Mouse (Mus musculus) cerebellum, adult 2 months (tissue): ENCODE data around the gene Tns2. TPM values are rescaled to one million over a fixed set of nuclear protein-coding genes. Genes with fewer than 3 reads are reported as not detected.

ENCODE experiments used
- DNase-seq, 2 experiments: peaks; one replicate each; pipeline ENCODE4 v3.0.0; 2021
- H3K27ac ChIP-seq: fragments of 200-500 bp; 2 replicates; pipeline ENCODE4 v1.5.1; 2012; ENCODE audit warnings: low read length, control low read depth, inconsistent platforms; ENCODE audit not compliant: insufficient read depth
- H3K27me3 ChIP-seq: fragments of 200-500 bp; 2 replicates; pipeline ENCODE4 v1.6.1; 2012; ENCODE audit warnings: inconsistent platforms, mild to moderate bottlenecking, low read length, moderate library complexity; ENCODE audit not compliant: control insufficient read depth, insufficient read depth
- H3K4me1 ChIP-seq: fragments of 200-500 bp; 2 replicates; pipeline ENCODE4 v1.6.1; 2011; ENCODE audit warnings: low read length; ENCODE audit not compliant: control insufficient read depth, insufficient read depth
- H3K4me3 ChIP-seq: fragments of 200-500 bp; replicated peaks from 2 replicates; pipeline ENCODE3; 2011; ENCODE audit warnings: mild to moderate bottlenecking, low read depth, low read length, control low read depth; ENCODE audit not compliant: insufficient read depth
- CTCF ChIP-seq: fragments of 200-500 bp; IDR thresholded peaks from 2 replicates; pipeline ENCODE4 v1.5.1; 2011; ENCODE audit warnings: low read depth, mild to moderate bottlenecking, control low read depth, low read length, moderate library complexity, borderline replicate concordance; ENCODE audit not compliant: insufficient read depth
- POLR2A ChIP-seq: fragments of 200-500 bp; IDR thresholded peaks from 2 replicates; pipeline ENCODE4 v1.6.1; 2011; ENCODE audit warnings: low read length, control low read depth, borderline replicate concordance; ENCODE audit not compliant: insufficient read depth
- WGBS: fragments of 180-500 bp; shearing (Covaris S2); methylation state at CpG from one replicate; pipeline ENCODE4 v1.1.7; 2018; 5-methylcytosine and 5-hydroxymethylcytosine counted together
- polyA plus RNA-seq: library from polyadenylated mRNA; depleted of rRNA; stranded (reverse); fragments of >200 nt; gene quantifications from 2 replicates; pipeline ENCODE4 v1.2.3, GENCODE M21; 2012

Gene Tns2
- polyA plus RNA-seq, 1 experiment: 33.7 TPM

GRCm38 (mm10) chr15:102103371-102103946 is 3.2 kb downstream of the Tns2 start:
- peak overlapping the region; percentile 9 for H3K4me3 ChIP-seq
- no peak for TF ChIP-seq CTCF
- no peak for TF ChIP-seq POLR2A
- DNase-seq: peak in 1 of 2 experiments; percentile 8
- H3K4me1 ChIP-seq: peaks cover 12% of the 10 kb centered on the region; the same call in 1 of the 2 replicates
- peak overlapping the region; percentile 61 for H3K27ac ChIP-seq
- 36% methylated on average over 14 of the region's 14 CpGs for WGBS
- no peaks in the 10 kb centered on the region for H3K27me3 ChIP-seq

DNA sequence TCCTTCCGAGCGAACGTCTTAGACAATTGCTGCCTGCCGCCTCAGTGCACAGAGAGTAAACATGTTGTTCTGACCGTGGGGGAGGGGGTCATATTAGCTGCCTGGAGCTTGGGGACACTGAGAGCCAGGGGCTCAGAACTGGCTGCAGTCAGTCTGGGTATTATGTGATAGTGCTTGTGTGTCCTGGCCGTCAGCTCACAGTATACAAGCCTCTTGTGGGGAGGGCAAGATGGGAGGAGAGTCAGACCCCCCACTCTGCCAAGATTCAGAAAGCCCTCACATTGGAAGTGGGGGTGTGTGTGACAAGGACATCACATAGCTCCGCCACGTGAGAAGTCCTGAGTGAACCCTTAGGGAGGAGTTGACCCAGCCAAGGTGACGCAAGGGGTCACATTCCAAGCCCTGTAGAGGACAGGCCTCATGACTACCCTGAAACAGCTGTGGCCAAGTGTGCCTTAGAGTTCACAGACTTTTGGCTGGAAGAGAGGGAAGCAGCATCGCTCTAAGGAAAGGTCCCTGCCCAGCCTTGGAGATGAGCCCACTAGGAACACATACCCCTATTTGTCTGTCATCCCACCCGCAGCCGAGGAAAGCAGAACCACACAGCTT is 3.8 kb downstream of the Tns2 start:
- WGBS: 51% methylated on average over 12 of the region's 12 CpGs
- Histone ChIP-seq H3K27ac (peak overlapping the region; percentile 20; the same call in 1 of the 2 replicates), H3K27me3 (no peaks in the 10 kb centered on the region), H3K4me3 (no peak overlapping the region), H3K4me1 (peaks cover 16% of the 10 kb centered on the region)
- TF ChIP-seq CTCF: no peak
- TF ChIP-seq POLR2A: no peak
- DNase-seq: no peak

GRCm38 (mm10) chr15:102105360-102105759 is 5.1 kb downstream of the Tns2 start:
- WGBS: 21% methylated on average over 5 of the region's 5 CpGs
- Histone ChIP-seq H3K4me1 (peaks cover 21% of the 10 kb centered on the region), H3K27ac (no peak overlapping the region), H3K27me3 (no peaks in the 10 kb centered on the region), H3K4me3 (no peak overlapping the region)
- DNase-seq: no peak
- TF ChIP-seq CTCF: no peak
- no peak for TF ChIP-seq POLR2A

DNA sequence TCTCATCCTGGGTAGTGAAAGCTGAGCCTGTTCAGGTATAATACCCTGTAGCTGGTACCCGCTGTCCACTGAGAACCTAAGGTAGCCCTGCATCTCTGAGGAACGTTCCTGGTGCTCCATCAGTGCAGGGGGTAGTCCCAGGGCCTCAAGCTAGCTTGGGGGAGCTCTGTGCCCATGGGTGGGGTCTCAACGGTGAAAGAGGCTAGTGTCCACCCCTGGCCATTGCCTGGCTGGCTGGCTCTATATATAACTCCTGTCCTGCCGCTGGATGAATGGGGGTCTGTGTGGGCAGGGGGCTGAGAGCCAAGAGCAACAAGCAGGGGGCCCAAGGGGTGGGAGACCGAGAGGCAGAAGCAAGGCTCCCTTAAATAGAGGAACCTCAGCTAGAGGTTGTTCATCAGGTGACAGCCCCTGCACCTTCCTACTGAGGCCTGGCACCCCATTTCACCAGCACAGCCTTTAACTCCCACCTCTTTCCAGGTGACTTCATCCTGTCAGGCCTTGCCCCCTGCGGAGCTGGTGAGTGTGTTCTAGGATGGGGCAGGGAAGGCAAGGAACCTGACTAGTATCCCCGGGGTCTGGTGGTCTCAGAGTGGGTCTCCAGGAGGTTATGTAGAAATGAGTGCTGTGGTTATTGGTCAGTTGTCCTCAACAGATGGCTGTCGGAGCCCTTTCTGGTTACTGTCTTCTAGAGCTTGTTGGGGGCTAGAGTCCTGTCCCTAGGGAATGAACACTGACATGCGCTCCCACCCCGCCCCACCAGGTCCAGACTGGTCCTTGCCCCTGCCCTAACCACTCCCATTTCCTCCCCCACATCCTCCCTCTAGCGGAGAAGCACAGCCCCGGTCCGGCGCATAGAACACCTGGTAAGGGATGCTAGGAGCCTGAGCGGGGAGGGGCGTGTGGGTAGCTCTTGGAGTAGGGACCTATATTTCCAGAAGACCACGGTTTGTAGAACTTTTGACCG is 5.8 kb downstream of the Tns2 start:
- no peak for DNase-seq
- H3K27ac ChIP-seq: no peak overlapping the region
- H3K4me1 ChIP-seq: peaks cover 21% of the 10 kb centered on the region
- WGBS: 22% methylated on average over 18 of the region's 18 CpGs
- no peaks in the 10 kb centered on the region for H3K27me3 ChIP-seq
- TF ChIP-seq POLR2A: no peak
- no peak for TF ChIP-seq CTCF
- no peak overlapping the region for H3K4me3 ChIP-seq

GRCm38 (mm10) chr15:102106754-102107456 is 6.7 kb downstream of the Tns2 start:
- peak; percentile 53 to 62 for DNase-seq
- Histone ChIP-seq H3K27ac (no peak overlapping the region), H3K4me1 (peaks cover 21% of the 10 kb centered on the region), H3K4me3 (peak overlapping the region; percentile 74), H3K27me3 (no peaks in the 10 kb centered on the region)
- TF ChIP-seq POLR2A (no peak), CTCF (no peak)
- WGBS: 3% methylated on average over 38 of the region's 38 CpGs

- DNase-seq: peak; percentile 75 to 85
- H3K4me1 ChIP-seq: peaks cover 30% of the 10 kb centered on the region
Measured at GRCm38 (mm10) chr15:102107689-102108573, 7.7 kb downstream of the Tns2 start.

More at GRCm38 (mm10) chr15:102107689-102108573, 7.7 kb downstream of the Tns2 start:
- Histone ChIP-seq H3K27ac (no peak overlapping the region), H3K4me3 (no peak overlapping the region), H3K27me3 (no peaks in the 10 kb centered on the region)
- 17% methylated on average over 13 of the region's 13 CpGs for WGBS
- TF ChIP-seq POLR2A (no peak), CTCF (peak; percentile 83)
